Mouse (Mus musculus): Measurements from ENCODE around the gene Epha5. TPM values are rescaled to one million over a fixed set of nuclear protein-coding genes. Genes with fewer than 3 reads are reported as not detected.
A peak's percentile ranks its signal among the peaks of the same experiment; 100 is the strongest.

Epha5 gene
- 53.9 and 66.1 TPM in 2 replicates for total RNA-seq (2014; rRNA removed)
- polyA plus RNA-seq (2015; fragmentation: Nextera tagmentation; extraction: Ambion mirVana), result 50.0 and 61.3 TPM in 2 replicates

- Histone ChIP-seq H3K9ac (replicated peaks; ENCODE audit: low read length, poor library complexity, severe bottlenecking) (peak within 1 kb of the TSS; percentile 70), H3K4me2 (ENCODE audit: low read depth, low read length, poor library complexity, severe bottlenecking) (peak within 1 kb of the TSS; percentile 82), H3K36me3 (ENCODE audit: insufficient read depth, low read length) (no peaks in the 10 kb centered on the region), H3K4me3 (ENCODE audit: low read depth, low read length) (peak within 1 kb of the TSS; percentile 64), H3K27me3 (ENCODE audit: insufficient read depth, low read length) (no peaks in the 10 kb centered on the region), H3K4me1 (ENCODE audit: insufficient read depth, low read length) (0 out of 2 replicates have a peak, but pooled peaks cover 3% of the 10 kb centered on the region), H3K9me3 (ENCODE audit: low read length) (no peaks in the 10 kb centered on the region), H3K27ac (ENCODE audit: low read depth, low read length) (peak within 1 kb of the TSS; percentile 77)
- WGBS, result under 1% methylated on average over 63 of the region's 67 CpGs
- DNase-seq (ENCODE audit: low spot score) (peak; percentile 85), ATAC-seq (ENCODE audit: low FRiP score) (peak; percentile 91)
- TF ChIP-seq CTCF (IDR thresholded peaks at IDR 0.05), result peak; percentile 38
These were observed at the start of gene Epha5 for GRCm38 (mm10) chr5:84417062-84417879. TSS of gene Epha5 (minus strand) at chr5:84417382.

GRCm38 (mm10) chr5:84456216-84456615 lies 39.0 kb upstream of the Epha5 start:
- H3K9me3 ChIP-seq (ENCODE audit: low read length), result no peaks in the 10 kb centered on the region
- H3K27me3 ChIP-seq (ENCODE audit: insufficient read depth, low read length), result no peaks in the 10 kb centered on the region
- 60% methylated on average over 3 of the region's 3 CpGs for WGBS
- H3K36me3 ChIP-seq (ENCODE audit: insufficient read depth, low read length), result no peaks in the 10 kb centered on the region
- H3K4me1 ChIP-seq (ENCODE audit: insufficient read depth, low read length), result no peaks in the 10 kb centered on the region
- H3K27ac ChIP-seq (ENCODE audit: low read depth, low read length), result no peak overlapping the region
- no peak overlapping the region for H3K4me2 ChIP-seq (ENCODE audit: low read depth, low read length, poor library complexity, severe bottlenecking)
- TF ChIP-seq CTCF (IDR thresholded peaks at IDR 0.05), result no peak
- DNase-seq (ENCODE audit: low spot score) (no peak), ATAC-seq (ENCODE audit: low FRiP score) (no peak)
- no peak overlapping the region for H3K9ac ChIP-seq (replicated peaks; ENCODE audit: low read length, poor library complexity, severe bottlenecking)
- H3K4me3 ChIP-seq (ENCODE audit: low read depth, low read length), result no peak overlapping the region

GRCm38 (mm10) chr5:84454641-84455040 lies 37.5 kb upstream of the Epha5 start:
- Histone ChIP-seq H3K9ac (replicated peaks; ENCODE audit: low read length, poor library complexity, severe bottlenecking) (no peak overlapping the region), H3K9me3 (ENCODE audit: low read length) (no peaks in the 10 kb centered on the region), H3K4me3 (ENCODE audit: low read depth, low read length) (no peak overlapping the region), H3K4me2 (ENCODE audit: low read depth, low read length, poor library complexity, severe bottlenecking) (no peak overlapping the region), H3K36me3 (ENCODE audit: insufficient read depth, low read length) (no peaks in the 10 kb centered on the region), H3K27ac (ENCODE audit: low read depth, low read length) (no peak overlapping the region), H3K4me1 (ENCODE audit: insufficient read depth, low read length) (no peaks in the 10 kb centered on the region), H3K27me3 (ENCODE audit: insufficient read depth, low read length) (no peaks in the 10 kb centered on the region)
- no peak for TF ChIP-seq CTCF (IDR thresholded peaks at IDR 0.05)
- ATAC-seq (ENCODE audit: low FRiP score) (no peak), DNase-seq (ENCODE audit: low spot score) (peak; percentile 9)
- 77% methylated on average over 4 of the region's 4 CpGs for WGBS

GRCm38 (mm10) chr5:84453839-84454238 lies 36.7 kb upstream of the Epha5 start:
- no peak overlapping the region for H3K9ac ChIP-seq (replicated peaks; ENCODE audit: low read length, poor library complexity, severe bottlenecking)
- no peaks in the 10 kb centered on the region for H3K27me3 ChIP-seq (ENCODE audit: insufficient read depth, low read length)
- no peaks in the 10 kb centered on the region for H3K9me3 ChIP-seq (ENCODE audit: low read length)
- H3K4me3 ChIP-seq (ENCODE audit: low read depth, low read length), result no peak overlapping the region
- WGBS, result 39% methylated on average over 2 of the region's 2 CpGs
- ATAC-seq (ENCODE audit: low FRiP score) (no peak), DNase-seq (ENCODE audit: low spot score) (peak; percentile 2)
- no peaks in the 10 kb centered on the region for H3K4me1 ChIP-seq (ENCODE audit: insufficient read depth, low read length)
- H3K4me2 ChIP-seq (ENCODE audit: low read depth, low read length, poor library complexity, severe bottlenecking), result no peak overlapping the region
- H3K36me3 ChIP-seq (ENCODE audit: insufficient read depth, low read length), result no peaks in the 10 kb centered on the region
- TF ChIP-seq CTCF (IDR thresholded peaks at IDR 0.05), result no peak
- H3K27ac ChIP-seq (ENCODE audit: low read depth, low read length), result no peak overlapping the region

GRCm38 (mm10) chr5:84440232-84440631 lies 23.1 kb upstream of the Epha5 start:
- ATAC-seq (ENCODE audit: low FRiP score) (no peak), DNase-seq (ENCODE audit: low spot score) (no peak)

More at GRCm38 (mm10) chr5:84440232-84440631, 23.1 kb upstream of the Epha5 start:
- 87% methylated on average over 2 of the region's 2 CpGs for WGBS
- H3K36me3 ChIP-seq (ENCODE audit: insufficient read depth, low read length), result no peaks in the 10 kb centered on the region
- H3K4me1 ChIP-seq (ENCODE audit: insufficient read depth, low read length), result no peaks in the 10 kb centered on the region
- H3K4me2 ChIP-seq (ENCODE audit: low read depth, low read length, poor library complexity, severe bottlenecking), result no peak overlapping the region
- H3K9me3 ChIP-seq (ENCODE audit: low read length), result no peaks in the 10 kb centered on the region
- H3K9ac ChIP-seq (replicated peaks; ENCODE audit: low read length, poor library complexity, severe bottlenecking), result no peak overlapping the region
- no peak overlapping the region for H3K4me3 ChIP-seq (ENCODE audit: low read depth, low read length)
- TF ChIP-seq CTCF (IDR thresholded peaks at IDR 0.05), result no peak
- no peak overlapping the region for H3K27ac ChIP-seq (ENCODE audit: low read depth, low read length)
- no peaks in the 10 kb centered on the region for H3K27me3 ChIP-seq (ENCODE audit: insufficient read depth, low read length)

Data from midbrain, postnatal 0 days (tissue).